8 mouse cellular contexts compared by ENCODE assay signal in genomic region chr12:79675440-79676176, GRCm38 (mm10).
DNase-seq lines count a peak whose midpoint lies in the region; ATAC-seq and TF ChIP-seq lines count a peak whose summit lies in the region.

No protein-coding gene starts in this region.

- no peak for TF ChIP-seq CTCF in testis, adult 2 months (IDR thresholded peaks at IDR 0.05; ENCODE audit: control insufficient read depth, insufficient read depth, insufficient replicate concordance, low read depth, low read length)
- no peak for TF ChIP-seq CTCF in kidney, postnatal 0 days (IDR thresholded peaks at IDR 0.05; ENCODE audit: low read depth)

- WGBS in kidney, postnatal 0 days = 29% methylated on average over 13 of the region's 13 CpGs
- WGBS in stomach, embryonic 14.5 days = 36% methylated on average over 13 of the region's 13 CpGs

- no peak overlapping the region for H3K4me3 ChIP-seq in testis, adult 2 months (ENCODE audit: control insufficient read depth, low read depth, low read length)
- no peak overlapping the region for H3K4me3 ChIP-seq in kidney, postnatal 0 days (replicated peaks; ENCODE audit: low read depth, low read length)
- no peak overlapping the region for H3K4me3 ChIP-seq in stomach, embryonic 14.5 days (ENCODE audit: low read depth, low read length)

- peak overlapping the region; percentile 49 for H3K27ac ChIP-seq in testis, adult 2 months (ENCODE audit: control insufficient read depth, insufficient read depth, low read depth, low read length)
- peak overlapping the region; percentile 83 for H3K27ac ChIP-seq in kidney, postnatal 0 days
- peak overlapping the region; percentile 89 for H3K27ac ChIP-seq in stomach, embryonic 14.5 days (ENCODE audit: low read length)

- no peaks in the 10 kb centered on the region for H3K27me3 ChIP-seq in testis, adult 2 months (ENCODE audit: control insufficient read depth, insufficient read depth, low read length)
- no peaks in the 10 kb centered on the region for H3K27me3 ChIP-seq in kidney, postnatal 0 days (ENCODE audit: insufficient read depth, low read length)
- H3K27me3 ChIP-seq in stomach, embryonic 14.5 days (ENCODE audit: control insufficient read depth, insufficient read depth, low read length) = no peaks in the 10 kb centered on the region

- H3K9me3 ChIP-seq in kidney, postnatal 0 days (replicated peaks; ENCODE audit: low read length) = no peaks in the 10 kb centered on the region
- H3K9me3 ChIP-seq in stomach, embryonic 14.5 days (ENCODE audit: control insufficient read depth, low read depth, low read length) = no peaks in the 10 kb centered on the region

- H3K4me2 ChIP-seq in kidney, postnatal 0 days (ENCODE audit: low read length) = peak overlapping the region; percentile 4; the same call in 1 of the 2 replicates
- no peak overlapping the region for H3K4me2 ChIP-seq in stomach, embryonic 14.5 days (replicated peaks; ENCODE audit: low read depth, low read length)

- no peaks in the 10 kb centered on the region for H3K36me3 ChIP-seq in testis, adult 2 months (ENCODE audit: control insufficient read depth, insufficient read depth, low read length)
- no peaks in the 10 kb centered on the region for H3K36me3 ChIP-seq in kidney, postnatal 0 days (ENCODE audit: insufficient read depth, low read length)
- no peaks in the 10 kb centered on the region for H3K36me3 ChIP-seq in stomach, embryonic 14.5 days (ENCODE audit: control insufficient read depth, insufficient read depth, low read length)

- no peak for DNase-seq in testis, postnatal 10 days (ENCODE audit: low spot score)
- peak; percentile 93 for DNase-seq in kidney, postnatal 0 days (ENCODE audit: low spot score)
- no peak for DNase-seq in thymus, postnatal 0 days (ENCODE audit: low spot score)
- DNase-seq in cerebellum, adult 11-12 months = no peak
- no peak for DNase-seq in layer of hippocampus, adult 9-11 months

- H3K9ac ChIP-seq in kidney, postnatal 0 days (ENCODE audit: low read depth, low read length) = no peak overlapping the region
- no peak overlapping the region for H3K9ac ChIP-seq in stomach, embryonic 14.5 days (replicated peaks; ENCODE audit: low read depth, low read length)

- ATAC-seq in granulocyte monocyte progenitor cell, adult 5-6 weeks (replicated peaks; ENCODE audit: poor library complexity, severe bottlenecking) = peak; percentile 61
- peak; percentile 69; the same call in 1 of the 2 replicates for ATAC-seq in kidney, postnatal 0 days (replicated peaks; ENCODE audit: low FRiP score, low read depth)
- ATAC-seq in stomach, embryonic 14.5 days (ENCODE audit: insufficient number of reproducible peaks, insufficient read depth, low FRiP score, low read depth) = peak; percentile 59; the same call in 1 of the 2 replicates

- no peak for TF ChIP-seq POLR2A in testis, adult 2 months (IDR thresholded peaks at IDR 0.05; ENCODE audit: control insufficient read depth, low read depth, low read length)

- H3K4me1 ChIP-seq in testis, adult 2 months (ENCODE audit: control insufficient read depth, insufficient read depth, low read length) = peaks cover 2% of the 10 kb centered on the region; the same call in 1 of the 2 replicates
- H3K4me1 ChIP-seq in kidney, postnatal 0 days (replicated peaks; ENCODE audit: insufficient read depth, low read length) = peaks cover 26% of the 10 kb centered on the region
- peaks cover 36% of the 10 kb centered on the region for H3K4me1 ChIP-seq in stomach, embryonic 14.5 days (ENCODE audit: control insufficient read depth, insufficient read depth, low read length)
